Mouse (Mus musculus): Measurements from ENCODE around the gene Uqcrc1.

DNA sequence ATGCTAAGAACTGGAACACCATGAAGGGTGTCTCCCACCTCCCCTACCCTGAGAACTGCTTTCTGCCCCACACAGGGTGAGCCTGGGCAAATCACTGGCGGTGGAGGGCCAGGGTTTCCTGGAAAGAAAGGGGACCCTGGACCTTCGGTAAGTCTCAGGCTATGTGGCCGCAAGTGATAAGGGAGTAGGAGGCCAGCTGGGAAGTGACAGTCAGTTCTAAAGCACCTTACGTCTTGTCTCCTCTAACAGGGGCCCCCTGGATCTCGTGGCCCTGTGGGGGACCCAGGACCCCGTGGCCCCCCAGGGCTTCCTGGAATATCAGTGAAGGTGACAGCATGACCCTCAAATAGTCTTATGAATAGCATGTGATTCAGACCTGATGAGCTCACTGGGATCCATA, 27.9 kb downstream of the Uqcrc1 start:
- TF ChIP-seq CTCF (conservative IDR thresholded peaks at IDR 0.05; ENCODE audit: insufficient read depth, insufficient read length, low read depth, low read length) (no peak), POLR2A (IDR thresholded peaks at IDR 0.05; ENCODE audit: low read depth, low read length) (no peak)

All from kidney, adult 2 months (tissue).